Mouse (Mus musculus): ENCODE measurements around the gene Adamts13.

The Adamts13 gene

DNA sequence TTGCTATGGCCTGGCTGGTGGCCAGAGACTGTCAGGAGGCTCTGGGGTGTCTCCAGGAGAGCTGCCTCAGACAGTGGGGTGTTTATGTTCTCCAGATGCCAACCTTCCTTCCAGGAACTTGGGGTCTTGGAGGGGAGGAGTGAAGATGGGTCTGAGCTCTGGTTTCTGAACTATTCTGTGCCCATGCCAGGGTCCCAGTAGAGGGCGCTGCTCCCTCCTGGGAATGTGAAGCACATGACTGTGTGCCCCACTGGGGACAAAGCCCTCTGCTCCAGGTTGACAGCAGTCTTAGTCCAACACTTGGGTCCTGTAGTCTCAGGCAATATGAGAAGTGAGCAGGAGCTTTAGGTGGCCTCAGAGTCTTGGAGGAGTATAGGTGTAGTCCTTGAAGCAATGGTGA, 66.1 kb downstream of the Adamts13 start:
- peak; percentile 28 for DNase-seq

DNA sequence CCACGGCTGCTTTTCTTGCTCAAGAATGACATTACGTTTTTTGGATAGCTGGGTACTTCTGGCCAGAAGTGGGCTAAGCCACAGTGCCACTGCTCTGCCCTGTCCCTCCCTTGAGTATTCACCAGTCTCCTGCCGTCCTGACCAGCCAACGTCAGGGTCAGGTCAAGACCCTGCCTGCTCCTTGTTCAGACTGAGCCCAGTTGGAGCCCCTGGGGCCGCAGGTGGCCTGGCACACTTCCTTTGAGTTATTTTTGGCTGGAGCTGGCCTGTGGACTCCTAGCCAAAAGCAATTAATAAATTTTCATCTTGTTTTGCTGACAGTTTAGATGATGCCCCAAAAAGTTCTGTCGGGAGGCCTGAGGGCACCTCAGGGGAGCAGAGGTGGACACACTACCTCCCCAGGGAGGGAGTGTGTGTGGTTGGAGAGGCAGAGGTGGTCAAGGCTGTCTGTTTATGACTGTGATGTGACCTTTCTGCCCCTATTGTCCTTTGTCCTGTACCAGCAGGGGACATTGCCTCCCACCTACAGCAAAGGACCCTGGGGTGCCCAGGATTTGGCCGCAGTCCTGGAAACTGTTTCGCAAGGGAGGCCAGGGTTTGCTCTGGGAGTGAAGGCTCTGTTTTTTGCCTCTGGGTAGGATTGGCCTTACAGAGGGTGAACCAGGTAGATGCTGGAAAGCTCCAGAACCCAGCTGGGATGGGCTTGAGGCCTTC, 69.1 kb downstream of the Adamts13 start:
- no peak for DNase-seq

- DNase-seq = peak; percentile 61
Measured at GRCm38 (mm10) chr2:27043461-27043860, 70.2 kb downstream of the Adamts13 start.

GRCm38 (mm10) chr2:27044166-27044565, 71.0 kb downstream of the Adamts13 start:
- DNase-seq = no peak

GRCm38 (mm10) chr2:27044641-27045040, 71.4 kb downstream of the Adamts13 start:
- DNase-seq = no peak

GRCm38 (mm10) chr2:27045979-27046770, 73.0 kb downstream of the Adamts13 start:
- no peak for DNase-seq

- DNase-seq = no peak
Measured at GRCm38 (mm10) chr2:27049408-27049807, 76.2 kb downstream of the Adamts13 start.

- no peak for DNase-seq
Measured at GRCm38 (mm10) chr2:27058251-27058650, 85.0 kb downstream of the Adamts13 start.

DNA sequence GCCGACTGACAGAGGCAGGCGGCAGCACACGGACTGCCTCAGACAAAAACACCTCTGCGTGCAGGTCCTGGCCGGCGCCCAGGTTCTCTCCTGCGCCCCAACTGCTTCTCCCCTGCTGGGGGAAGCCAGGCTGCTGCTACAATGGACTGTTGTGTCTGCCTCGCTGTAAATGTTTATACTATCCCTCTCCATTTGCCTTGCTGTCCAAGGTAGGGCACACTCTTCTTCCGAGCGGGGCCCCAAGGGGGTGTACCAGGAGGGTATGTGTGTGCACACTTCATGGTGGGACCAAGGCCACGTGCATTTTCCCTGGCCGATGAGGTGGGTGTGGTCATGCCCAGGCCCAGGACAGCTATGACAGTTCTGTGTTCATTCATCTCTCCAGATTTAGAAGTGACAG, 85.5 kb downstream of the Adamts13 start:
- DNase-seq = no peak

GRCm38 (mm10) chr2:27059187-27059586, 86.0 kb downstream of the Adamts13 start:
- no peak for DNase-seq

All from cerebellum, adult 9-11 months (tissue).